Mouse (Mus musculus) thymus, postnatal 25 days (tissue): Measurements from ENCODE around the gene Exoc3l2.
A peak's percentile ranks its signal among the peaks of the same experiment; 100 is the strongest.
"Not testable (repeated sequence)": the region's sequence is repeated elsewhere in the genome, so short reads cannot be mapped to it uniquely, and the experiment has no call there.

Experiments
- DNase-seq: peaks from one replicate; pipeline ENCODE4 v3.0.0; 2022

Gene Exoc3l2

DNA sequence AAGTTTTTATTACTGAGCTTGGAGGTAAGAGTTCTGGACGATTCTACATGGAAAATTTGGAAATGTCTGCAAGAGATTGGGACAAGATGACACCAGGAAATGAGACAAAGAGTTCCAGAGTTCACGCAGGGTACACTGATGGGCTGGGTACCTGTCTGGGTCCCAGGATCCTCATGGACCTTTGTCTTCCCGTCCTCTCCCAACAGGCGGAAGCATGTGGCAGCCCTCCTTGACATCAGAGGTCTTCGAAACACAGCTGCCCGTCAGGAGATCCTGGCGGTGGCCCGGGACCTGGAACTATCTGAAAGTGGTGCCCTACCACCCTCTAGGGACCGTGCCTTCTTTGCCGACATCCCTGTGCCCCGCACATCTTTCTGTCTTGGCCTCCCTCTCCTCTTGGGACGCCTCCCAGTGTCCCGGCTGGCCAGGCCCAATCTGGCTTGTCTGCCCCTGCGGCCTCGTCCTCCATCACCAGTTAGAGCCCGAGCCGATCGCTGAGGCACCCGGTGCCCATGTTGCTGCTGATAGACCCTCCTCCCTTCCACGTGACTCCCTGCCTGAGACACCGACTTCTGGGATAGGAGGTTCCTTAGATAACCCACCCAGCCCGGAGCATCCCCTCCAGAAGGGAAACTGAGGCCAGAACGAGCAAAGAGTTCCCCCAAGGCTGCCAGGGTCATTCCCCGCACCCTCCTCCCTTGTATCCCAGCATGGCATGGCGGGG, 31.8 kb downstream of the Exoc3l2 start:
- DNase-seq: no peak

DNA sequence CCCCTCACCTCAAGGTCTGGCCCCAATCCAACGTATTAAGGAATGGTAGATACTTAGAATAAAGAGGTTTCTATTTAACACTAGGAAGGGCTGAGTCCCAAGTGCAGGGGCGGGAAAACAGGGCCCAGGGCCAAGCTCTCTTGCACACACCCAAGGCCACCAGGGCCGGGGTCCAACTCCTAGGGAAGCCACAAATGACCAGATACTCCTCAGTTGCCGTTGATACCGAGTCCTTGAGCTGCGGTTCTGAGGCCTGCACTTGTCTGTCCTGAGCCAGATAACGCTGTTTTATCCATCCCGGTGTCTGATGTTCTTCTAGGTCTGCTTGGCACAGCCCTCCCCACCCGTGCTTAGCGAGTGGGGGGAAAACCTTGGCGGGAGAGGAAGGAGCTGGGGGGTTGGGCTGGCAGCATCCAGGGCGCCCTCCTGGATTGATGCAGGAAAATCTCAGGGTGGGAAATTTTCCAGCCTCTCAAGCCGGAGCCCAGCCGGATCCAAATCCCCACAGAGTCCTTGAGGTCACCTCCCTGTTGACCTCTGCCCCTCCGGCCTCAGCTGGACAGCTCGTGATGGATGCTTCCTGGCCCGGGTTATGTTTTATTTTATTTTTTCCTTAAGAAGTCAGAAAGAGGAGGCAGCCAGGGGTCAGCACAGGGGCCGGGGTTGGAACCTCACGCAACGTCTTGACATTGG, 32.5 kb downstream of the Exoc3l2 start:
- no peak for DNase-seq

DNA sequence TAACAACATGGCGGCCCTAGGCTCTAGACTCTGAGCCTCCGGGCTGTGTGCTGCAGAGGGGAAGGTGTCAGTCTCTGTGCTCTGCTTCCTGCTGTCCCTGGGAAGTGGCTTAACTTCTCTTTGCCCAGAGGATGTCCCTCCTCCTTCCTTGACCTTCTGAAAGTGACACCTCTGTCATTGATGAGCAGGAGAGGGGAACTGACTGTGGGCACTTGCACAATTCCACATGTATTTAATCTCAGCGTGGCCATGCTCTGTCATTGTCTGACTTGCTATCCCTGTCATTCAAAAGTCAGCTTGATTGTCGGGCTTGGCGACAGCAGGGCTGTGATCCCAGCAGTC, 33.1 kb downstream of the Exoc3l2 start:
- no peak for DNase-seq

DNA sequence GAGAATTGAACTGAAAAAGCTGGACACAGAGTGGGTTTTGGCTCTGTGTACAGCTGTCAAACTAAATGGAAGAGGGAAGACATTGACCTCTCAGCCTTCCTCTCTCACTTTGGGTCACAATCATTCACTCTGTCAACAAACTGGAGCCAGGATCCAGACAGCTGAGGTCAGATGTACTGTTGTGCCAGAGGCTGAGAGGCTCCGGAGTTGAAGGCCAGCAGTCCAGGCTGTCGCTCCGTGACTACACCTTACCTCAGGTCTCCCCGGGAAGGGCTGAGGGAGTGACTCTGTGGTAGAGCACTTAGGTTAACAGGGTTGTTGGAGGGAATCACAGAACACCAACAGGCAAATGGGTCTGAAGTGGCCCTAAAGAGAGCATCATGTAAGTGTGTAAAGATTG, 35.2 kb downstream of the Exoc3l2 start:
- no peak for DNase-seq

DNA sequence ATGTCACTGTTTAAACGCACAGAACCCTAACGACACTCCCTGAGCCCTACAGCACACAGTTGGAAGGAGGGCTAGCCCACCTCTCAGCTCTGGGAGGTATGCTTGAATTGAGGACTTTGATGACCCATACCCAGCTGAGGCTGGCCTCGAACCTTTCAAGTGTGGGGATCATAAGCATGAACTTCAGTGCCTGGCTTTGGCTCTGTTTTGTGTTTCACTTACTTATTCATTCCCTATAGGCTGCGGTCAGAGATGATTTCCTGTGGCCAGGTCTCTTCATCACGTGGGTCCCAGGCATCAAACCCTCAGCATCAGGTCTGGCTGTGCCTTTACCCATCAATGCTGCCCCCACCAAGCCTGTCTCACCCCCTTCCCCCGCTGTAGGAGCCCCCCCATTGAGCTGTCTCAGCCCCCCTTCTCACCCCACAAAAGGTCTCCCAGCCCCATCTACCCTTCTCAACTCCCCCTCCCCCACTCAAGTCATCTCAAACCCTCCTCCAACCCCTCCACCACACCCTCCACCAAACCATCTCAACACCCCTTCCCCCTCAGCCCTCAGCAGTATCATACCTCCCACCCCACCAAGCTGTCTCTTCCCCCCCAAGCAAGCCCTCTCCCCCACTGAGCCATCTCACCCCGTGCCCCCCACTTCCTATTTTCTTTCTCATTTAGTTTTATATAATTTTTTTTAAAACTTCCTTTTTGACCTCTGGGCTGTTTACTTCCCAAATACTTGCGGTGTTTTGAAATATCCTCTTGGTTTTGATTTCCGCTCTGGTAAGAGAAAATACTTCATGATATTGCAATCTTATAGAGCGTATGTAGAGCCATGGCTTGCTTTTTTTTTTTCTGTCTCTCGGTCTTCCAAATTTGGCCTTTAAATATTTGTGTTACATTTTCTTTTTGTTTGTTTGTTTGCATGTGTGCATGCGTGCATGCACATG, 37.6 kb downstream of the Exoc3l2 start:
- no peak for DNase-seq

DNA sequence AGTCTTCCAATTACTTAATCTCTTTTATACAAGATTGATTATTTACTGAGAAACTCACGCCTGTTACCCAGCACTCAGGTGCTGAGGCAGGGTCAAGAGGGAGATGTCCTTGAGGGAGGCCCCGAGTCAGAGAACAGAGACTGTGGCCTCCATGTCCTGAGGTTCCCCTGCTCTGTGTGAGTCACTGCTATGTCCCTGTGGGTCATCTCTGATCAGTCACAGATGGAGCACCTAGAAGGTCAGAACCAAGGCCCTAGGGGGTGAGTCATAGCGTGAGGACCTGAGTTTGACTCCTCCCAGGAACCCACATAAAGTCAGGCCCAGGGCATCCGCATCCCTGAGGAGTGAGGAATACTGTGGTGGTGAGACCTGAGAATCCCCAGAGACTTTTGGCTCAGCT, 38.5 kb downstream of the Exoc3l2 start:
- DNase-seq: no peak

DNA sequence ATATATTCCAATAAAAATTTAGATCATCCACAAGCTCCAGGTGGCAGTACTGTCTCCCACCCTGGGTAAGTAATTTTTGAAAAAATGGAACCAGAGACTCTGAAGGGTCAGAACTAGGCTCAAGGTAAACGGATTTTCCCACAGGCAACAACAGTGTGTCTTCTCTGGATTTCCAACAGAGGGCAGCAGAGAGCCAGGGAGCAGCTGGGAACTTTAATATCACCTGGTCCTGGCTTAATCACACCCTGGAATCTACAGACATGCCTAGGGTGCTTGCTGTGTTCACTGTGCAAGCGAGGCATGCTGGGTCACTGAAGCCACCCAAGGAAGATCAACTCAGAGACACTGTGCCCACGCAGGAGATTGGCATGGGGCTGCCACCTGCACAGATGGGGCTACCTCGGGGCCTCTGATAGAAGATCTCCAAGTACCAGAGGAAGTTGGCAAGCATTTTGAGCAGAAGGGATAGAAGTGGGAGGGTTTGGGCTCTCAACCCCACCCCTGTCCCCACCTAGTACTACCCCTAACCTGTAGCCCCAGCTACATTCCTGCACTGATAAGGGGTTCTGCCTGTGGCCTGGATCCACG, 40.4 kb downstream of the Exoc3l2 start:
- peak; percentile 42 for DNase-seq

DNA sequence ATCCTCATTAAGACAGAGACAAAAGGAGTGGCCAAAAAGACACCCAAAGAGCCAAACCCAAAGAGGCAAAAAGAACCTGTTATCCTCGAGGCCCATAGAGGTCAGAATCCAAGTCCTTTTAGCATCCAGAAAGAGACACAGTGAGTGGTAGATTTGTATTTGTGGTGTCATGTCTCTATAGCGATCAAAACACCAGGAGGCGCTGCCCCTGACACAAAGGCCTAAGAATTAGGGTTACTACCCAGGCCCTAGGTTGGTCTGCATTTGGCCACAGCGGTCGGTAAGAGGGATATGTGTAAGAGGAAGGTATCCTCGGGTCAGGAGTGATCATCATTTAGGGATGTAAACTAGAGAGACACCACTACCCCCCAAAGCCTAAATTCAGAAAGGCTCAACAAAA, 43.2 kb downstream of the Exoc3l2 start:
- no peak for DNase-seq

DNA sequence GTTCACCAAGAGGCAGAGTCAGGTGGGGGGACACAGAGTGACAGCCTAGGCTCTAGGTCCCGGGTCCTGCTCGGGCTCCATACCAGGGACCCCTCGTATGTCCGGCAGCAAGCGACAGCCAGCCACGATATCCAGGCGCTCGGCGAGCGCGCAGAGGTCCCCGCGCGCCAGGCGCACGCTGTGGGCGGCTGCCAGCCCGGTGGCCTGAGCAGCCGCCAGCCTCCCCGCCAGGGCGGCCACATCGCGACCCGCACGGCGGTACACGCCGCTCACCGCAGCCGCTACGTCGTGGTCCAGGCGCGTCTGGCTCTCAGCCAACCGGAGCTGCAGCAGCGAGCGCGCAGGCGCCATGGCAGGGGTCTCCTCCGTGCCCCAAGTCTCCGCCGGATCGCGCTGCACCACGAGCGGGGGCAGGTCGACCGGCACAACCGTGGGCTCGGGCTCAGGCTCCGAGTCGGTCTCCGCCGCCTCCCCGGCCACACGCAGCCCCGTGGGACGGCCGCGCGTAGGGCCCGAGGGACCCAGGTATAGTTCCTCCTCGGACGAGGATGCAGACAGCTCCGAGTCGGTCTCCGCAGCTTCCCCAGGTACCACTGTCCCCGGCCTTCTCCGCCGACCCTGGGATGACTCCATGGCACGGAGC, 44.0 kb downstream of the Exoc3l2 start:
- peak; percentile 60 for DNase-seq

DNA sequence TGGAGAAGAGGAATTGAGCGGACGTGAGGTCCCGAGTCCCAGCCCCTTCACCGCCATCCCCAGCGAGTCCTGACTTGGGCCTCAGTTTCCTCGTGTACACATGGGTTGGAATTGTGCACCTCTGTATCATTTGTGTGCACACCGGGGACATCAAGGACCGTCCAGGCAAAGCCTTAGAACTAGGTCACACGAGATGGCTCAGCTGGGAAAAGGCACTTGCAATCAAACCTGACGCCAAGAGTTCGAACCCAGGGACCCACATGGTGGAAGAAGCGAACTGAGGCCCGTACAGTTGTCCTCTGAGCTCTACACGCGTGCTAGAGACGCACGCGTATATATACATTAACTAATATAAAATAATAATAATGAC, 44.5 kb downstream of the Exoc3l2 start:
- DNase-seq: no peak

DNA sequence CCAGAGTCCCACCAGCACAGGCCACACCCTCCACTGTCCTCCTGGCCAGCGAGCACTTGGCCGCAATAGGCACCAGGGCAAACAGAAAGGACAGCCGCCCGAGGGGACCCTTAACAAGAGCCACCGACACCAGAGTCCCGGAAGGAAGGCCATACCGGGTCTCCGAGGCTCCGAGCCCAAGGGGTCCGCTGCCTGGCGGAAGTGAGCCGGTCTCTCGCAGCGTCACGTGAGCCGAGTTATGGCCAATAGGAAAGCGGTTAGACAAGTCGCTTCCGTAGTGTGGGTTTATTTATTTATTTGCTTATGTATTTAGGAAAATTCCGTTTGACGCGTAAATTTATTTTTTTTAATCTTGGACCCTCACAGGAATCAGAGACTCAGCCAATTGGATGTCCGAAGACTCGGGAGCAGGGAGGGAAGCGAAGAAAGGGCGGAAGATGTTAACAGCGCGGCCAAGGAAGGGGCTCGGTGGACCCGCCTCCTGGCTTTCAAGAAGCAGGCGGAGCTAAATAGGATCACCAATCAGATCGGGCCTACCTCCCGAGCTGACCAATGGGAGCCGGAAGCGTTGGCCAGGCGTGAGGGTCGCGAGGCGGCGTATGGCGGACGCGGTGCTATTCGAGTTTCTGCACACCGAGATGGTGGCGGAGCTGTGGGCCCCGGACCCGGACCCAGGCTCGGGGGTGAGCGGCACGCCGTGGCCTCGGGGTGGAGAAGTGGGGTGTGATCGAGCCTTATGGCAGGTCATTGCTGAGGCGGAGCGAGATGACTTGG, 45.2 kb downstream of the Exoc3l2 start, which contains the start of the genes Bloc1s3 and Trappc6a:
TSS of gene Bloc1s3 (minus strand) at position 218 of the 774 bp plus-strand sequence.
TSS of gene Trappc6a (plus strand) at position 246 of the 774 bp plus-strand sequence.
- DNase-seq: peak; percentile 95

DNA sequence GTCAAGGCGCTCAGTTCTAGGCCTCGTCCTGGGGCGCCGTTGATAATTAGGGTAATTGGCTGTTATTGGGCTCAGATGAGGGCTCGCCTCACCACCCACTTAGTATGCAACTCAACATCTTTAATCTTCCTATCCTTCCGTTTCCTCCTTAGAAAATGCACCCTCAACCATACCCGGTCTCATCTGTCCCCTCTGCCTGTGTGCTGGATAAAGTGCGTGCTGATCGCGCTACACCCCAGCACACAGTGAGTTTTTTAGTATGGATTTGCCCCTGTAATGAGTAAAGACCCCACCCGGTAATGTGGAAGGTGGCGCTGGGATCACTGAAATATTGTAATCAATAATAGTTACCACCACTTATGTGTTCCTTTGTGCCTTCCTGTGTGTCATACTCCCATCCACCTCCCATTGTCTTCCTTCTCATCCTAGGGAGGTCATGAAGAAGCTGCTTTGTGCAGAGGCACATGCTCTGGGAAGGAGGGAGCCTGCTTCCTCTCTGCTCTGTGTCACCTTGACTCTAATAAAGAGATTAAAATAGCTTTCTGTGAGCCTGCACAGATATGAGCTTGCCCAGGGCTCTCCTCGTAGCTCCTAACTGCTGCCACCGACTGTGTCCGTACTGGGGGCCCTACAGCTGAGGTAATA, 45.9 kb downstream of the Exoc3l2 start:
- no peak for DNase-seq

DNA sequence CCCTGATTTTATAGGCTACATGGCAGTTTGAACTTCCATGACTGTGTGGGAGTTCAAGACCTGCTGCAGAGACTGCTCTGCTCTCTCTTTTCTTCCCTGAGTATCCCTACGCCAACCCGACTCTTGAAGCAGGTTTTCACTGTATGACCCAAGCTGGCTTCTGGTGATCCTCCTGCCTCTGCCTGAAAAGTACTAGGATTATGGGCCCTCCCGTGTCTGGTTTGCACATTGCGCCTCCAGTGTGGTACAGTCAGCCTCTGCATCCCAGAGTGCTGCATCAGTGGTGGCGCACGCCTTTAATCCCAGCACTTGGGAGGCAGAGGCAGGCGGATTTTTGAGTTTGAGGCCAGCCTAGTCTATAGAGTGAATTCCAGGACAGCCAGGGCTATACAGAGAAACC, 46.7 kb downstream of the Exoc3l2 start:
- no peak for DNase-seq

DNA sequence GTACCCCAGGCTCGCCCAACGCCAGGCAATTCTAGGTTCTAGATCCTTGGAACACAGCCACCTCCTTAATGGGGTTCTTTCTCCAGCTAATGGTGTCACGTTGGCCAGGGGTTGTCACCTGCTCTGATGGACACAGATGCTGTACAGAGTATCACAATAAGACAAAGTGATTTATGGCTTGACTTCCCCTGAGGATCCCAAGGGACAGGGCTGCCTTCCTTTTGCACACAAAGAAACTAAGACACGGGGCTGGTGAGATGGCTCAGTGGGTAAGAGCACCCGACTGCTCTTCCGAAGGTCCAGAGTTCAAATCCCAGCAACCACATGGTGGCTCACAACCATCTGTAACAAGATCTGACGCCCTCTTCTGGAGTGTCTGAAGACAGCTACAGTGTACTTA, 48.8 kb downstream of the Exoc3l2 start:
- DNase-seq: not testable (repeated sequence)

DNA sequence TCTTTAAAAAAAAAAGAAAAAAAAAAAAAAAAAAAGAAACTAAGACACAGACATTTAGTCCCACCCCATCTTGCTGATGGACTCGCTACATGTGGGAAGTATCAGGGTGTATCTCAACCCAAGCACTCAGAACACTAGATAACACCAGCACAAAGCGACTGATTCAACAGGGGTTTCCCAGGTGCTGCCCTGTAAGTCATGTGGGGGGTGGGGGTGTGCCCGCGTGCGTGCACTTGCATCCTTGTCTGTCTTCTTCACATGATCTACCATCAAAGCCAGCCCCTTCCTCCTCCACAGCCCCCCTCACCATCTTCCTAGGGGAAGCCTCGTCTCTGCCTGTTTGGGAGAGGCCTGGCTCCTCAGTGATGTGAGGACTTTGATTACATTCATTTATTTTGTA, 49.2 kb downstream of the Exoc3l2 start:
- DNase-seq: no peak

DNA sequence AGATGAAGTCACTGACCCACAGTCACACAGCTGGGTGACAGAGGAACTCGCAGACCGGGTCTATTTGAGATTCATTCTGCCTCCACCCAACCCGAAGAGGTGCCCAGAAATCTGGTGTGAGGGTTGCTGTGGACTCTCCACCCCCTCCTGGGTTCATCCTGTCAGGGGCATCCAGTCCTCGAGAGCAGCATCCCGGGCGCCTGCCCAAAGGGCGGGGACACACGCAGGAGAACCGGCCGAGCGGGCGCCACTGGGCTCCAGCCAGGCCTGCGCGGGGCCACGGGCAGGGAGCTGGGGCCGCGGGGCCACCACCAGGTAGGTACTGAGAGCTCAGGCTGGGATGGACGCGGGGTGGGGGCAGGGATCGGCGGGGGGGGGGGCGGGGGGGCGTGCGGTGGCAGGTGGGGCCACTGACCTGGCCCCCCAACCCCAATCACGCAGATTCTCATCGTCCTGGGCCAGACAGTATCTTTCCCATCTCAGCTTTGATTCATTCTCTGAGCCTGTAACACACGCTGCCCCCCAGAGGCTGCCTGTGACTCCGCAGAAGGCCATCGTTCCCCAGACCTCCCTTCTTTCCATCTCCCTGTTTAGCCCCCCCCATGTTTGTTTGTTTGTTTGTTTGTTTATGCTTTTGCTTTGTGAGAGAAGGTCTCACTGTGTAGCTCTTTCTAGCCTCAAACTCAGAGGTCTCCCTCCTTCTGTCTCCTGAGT, 54.7 kb downstream of the Exoc3l2 start, which contains the start of gene Nkpd1:
TSS of gene Nkpd1 (plus strand) at position 187 of the 714 bp plus-strand sequence.
- no peak for DNase-seq

DNA sequence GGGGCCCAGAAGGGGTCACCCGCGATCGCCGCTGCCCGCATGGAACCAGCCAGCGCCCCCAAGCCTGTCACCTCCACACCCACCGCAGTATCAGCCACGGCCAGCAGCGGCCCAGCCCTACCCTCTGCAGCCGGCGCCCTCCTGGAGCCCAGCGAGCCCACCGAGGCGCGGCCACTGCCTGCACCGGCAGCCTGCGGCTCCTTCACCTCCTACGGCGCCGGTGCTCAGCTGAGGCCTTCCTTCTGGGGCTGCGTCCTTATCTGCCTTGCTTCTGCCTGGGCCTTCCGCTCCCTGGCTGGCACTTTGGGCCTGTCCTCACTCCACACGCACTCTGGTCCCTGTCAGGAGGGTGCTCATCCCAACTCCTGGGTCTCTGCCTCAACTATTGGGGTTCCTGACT, 56.9 kb downstream of the Exoc3l2 start:
- no peak for DNase-seq

DNA sequence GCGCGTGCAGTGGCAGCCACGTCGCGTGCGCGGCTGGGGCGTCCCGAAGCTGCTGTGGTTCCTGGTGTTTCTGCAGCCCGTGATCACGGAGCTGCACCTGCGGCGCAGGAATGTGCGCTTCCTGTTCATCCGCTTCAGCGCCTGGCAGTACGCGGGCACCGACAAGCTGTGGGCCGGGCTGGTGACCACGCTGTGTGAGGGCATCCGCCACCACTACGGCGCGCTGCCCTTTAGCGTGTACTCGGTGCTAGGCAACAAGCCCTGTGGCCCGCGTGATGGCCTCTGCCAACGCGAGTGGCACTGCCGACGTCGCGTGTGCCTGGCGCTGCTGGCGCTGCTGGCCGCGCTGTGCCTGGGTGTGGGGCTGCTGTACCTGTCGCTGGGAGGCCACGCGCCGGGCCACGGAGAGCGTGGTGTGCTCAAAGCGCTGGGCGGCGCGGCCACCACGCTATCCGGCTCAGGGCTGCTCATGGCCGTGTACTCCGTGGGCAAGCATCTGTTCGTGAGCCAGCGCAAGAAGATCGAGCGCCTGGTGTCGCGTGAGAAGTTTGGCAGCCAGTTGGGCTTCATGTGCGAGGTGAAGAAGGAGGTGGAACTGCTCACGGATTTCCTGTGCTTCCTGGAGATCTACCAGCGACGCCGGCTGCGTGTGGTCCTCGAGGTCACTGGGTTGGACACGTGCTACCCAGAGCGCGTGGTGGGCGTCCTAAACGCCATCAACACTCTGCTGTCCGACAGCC, 60.1 kb downstream of the Exoc3l2 start:
- no peak for DNase-seq

DNA sequence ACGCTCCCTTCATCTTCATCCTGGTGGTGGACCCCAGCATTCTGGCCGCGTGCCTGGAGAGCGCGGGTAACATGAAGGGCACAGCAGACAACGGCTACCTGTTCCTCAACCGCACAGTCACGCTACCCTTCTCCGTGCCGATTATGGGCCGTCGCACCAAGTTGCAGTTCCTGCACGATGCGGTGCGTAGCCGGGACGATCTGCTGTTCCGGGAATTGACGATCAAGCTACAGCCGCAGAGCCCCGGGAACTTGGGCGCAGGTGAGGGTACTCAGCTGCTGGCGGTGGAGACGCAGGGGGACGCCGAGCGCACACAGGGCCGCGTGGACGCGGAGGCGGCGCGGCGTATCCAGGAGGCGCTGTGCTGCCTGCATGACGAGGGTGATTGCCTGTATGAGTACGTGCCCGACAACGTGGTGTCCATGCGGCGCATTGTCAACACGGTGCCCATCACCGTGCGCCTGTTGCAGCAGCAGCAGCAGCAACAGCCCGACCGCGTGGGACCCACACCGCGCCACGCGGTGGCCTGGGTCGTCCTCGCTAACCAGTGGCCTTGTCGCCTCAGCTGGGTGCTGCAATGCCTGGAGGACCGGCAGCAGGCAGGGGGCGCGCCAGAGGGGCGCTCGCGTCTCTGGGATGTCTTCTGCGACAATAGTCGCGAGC, 60.8 kb downstream of the Exoc3l2 start:
- DNase-seq: peak; percentile 64
